Mouse (Mus musculus): Measurements from ENCODE around the gene Spats2l.

Gene Spats2l

GRCm38 (mm10) chr1:57969327-57970271 lies 195.6 kb downstream of the Spats2l start:
- DNase-seq (ENCODE audit: low spot score in 2 of 2): peak; percentile 95 to 96

- DNase-seq (ENCODE audit: low spot score in 2 of 2): no peak
These were observed 197.6 kb downstream of the Spats2l start for GRCm38 (mm10) chr1:57971588-57971987.

DNA sequence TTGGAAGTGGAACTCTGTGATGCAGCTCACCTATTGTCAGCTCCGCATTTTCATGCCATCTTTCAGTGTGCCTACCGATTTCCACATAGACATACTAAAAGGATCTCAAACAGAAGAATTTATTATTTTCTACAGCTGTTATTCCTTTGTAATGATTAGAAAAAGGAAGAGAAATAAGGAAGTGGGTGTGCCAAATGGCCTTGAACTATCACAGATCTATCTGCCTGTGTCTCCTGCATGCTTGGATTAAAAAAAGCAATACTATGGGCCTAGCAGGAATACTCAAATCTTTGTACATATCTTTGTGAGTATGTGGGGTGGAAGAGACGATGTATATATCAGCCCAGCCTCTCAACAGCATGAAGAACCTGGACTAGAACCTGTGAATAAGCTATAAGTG lies 202.9 kb downstream of the Spats2l start:
- DNase-seq (ENCODE audit: low spot score in 2 of 2): no peak

DNA sequence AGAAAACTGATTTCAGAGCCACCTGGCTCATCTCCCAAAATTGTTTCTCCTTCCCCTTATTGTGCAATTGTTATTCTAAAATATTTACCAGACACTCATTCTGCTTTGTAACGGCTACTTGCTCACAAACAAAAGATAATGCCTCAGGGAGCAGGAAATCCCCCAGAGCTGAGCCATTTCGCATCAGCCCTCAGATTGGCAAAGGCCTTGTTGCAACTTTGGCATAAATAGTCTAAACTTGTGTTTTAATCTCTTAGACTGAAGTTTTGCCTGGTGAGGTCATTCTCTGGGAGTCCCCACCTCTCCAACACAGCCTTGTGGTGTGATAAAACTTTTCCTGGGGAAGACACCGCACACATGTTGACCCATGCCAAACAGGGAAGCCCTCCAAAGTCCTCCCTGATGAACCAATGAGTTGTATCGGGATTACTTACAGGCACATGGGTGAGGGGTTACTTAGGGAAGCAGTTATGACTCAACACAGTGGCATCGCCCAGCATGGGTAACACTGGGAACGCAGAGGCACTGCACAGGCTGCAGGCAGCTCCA lies 215.2 kb downstream of the Spats2l start:
- DNase-seq (ENCODE audit: low spot score in 2 of 2): peak; percentile 35 to 49

GRCm38 (mm10) chr1:57991277-57991676 lies 217.3 kb downstream of the Spats2l start:
- no peak for DNase-seq (ENCODE audit: low spot score in 2 of 2)

GRCm38 (mm10) chr1:57995432-57996132 lies 221.6 kb downstream of the Spats2l start, which contains the start of gene Sgo2a:
Gene Sgo2a (plus strand): TSS chr1:57995971.
- DNase-seq (ENCODE audit: low spot score in 2 of 2): peak; percentile 87 to 89

- DNase-seq (ENCODE audit: low spot score in 2 of 2): peak in 1 of 2 experiments; percentile 6
These were observed 222.2 kb downstream of the Spats2l start for GRCm38 (mm10) chr1:57996133-57996615.

Data from heart, adult 9 months (tissue).